Mouse (Mus musculus) cerebellum, postnatal 4 days (tissue): Measurements from ENCODE around the gene Gng7.

Experiments used
- DNase-seq, 2 experiments: peaks; one replicate each; pipeline ENCODE4 v3.0.0; 2022; ENCODE audit warnings: low spot score in 2 of 2, mixed read lengths in 1 of 2

The Gng7 gene

DNA sequence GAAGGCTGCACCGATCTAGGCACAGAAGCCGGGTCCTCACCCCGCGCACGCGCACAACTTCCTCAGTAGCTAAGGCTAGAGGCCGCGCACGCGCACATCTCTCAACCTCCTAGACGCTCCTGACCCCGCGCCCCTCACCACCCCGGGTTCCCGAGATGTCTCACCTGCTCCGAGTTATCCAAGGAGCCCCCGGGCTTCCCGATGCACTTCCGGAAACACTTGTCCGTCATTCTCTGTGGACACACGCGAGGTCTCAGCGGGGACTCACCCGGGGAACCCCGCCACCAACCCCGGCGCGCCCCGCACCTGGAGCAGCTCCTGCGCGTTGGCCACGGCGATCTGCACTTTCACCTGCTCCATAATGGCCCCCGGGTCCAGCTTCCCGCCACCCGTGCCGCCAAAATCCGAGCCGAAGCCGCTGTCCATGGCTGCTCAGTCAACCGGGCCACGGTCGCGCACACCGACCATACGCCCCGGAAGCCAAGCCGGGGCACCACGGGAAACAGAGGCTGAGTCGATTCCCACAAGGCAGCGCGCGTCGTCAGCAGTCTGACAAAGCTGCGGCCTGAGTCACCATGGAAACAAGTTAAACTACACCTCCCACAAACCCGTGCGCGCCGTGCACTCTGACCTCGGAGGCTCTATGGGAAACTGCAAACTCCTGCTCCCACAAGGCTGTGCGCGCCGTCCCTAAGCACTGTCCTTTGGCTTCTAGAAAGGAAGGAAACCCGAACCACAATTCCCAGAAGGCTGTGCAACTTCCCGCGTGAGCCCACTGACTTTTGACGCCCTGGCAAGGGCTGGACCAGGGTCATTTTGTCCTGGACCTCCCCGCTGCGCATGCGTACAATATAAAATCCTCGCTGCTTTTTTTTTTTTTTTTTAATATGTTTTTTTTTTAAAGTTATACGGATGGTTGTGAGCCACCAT, 114.2 kb downstream of the Gng7 start, which contains the start of gene Timm13:
Gene Timm13 (minus strand): TSS at position 652 of the 930 bp plus-strand sequence.
- DNase-seq, result peak; percentile 90 to 96

GRCm38 (mm10) chr10:80899591-80900317, 115.0 kb downstream of the Gng7 start:
- DNase-seq, result no peak

DNA sequence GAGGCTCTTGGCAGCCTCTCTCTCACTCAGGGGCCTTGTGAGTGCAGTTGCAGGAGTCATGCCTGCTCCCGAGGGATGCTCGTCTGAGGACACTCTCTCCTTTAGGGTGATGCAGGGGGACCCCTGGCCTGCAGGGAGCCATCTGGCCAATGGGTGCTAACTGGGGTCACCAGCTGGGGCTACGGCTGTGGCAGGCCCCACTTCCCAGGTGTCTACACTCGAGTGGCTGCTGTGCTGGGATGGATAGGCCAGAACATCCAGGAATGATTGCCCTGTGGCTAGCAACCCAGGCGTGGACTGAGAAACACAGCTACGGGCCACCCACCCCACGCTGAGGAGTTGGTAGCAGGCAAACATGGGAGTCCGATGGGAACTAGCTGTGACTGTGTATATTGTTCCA, 115.7 kb downstream of the Gng7 start:
- no peak for DNase-seq
